Mouse (Mus musculus): ENCODE data around the gene Fbxo34. TPM values are rescaled to one million over a fixed set of nuclear protein-coding genes. Genes with fewer than 3 reads are reported as not detected.
A peak's percentile ranks its signal among the peaks of the same experiment; 100 is the strongest.

Fbxo34 gene
- polyA plus RNA-seq, 1 experiment = 33.1 TPM

- H3K27ac ChIP-seq (ENCODE audit: insufficient read depth, low read depth, low read length) = no peak overlapping the region
- H3K4me1 ChIP-seq (ENCODE audit: control insufficient read depth, insufficient read depth, insufficient read length, low read length) = no peaks in the 10 kb centered on the region; the same call in 1 of the 2 replicates
- TF ChIP-seq CTCF (IDR thresholded peaks at IDR 0.05; ENCODE audit: extremely low read depth, insufficient read length, insufficient replicate concordance, low read depth, low read length) (no peak), POLR2A (IDR thresholded peaks at IDR 0.05; ENCODE audit: low read depth, low read length) (no peak)
- 90% methylated on average over 1 of the region's 1 CpGs for WGBS
- H3K4me3 ChIP-seq (ENCODE audit: low read depth, low read length) = no peak overlapping the region
- H3K36me3 ChIP-seq (ENCODE audit: control insufficient read depth, insufficient read depth, low read length) = no peaks in the 10 kb centered on the region
- H3K27me3 ChIP-seq (ENCODE audit: control insufficient read depth, insufficient read depth, low read length) = no peaks in the 10 kb centered on the region
Measured at GRCm38 (mm10) chr14:47483099-47483498, 32.9 kb downstream of the Fbxo34 start.

GRCm38 (mm10) chr14:47488732-47489131 lies 38.5 kb downstream of the Fbxo34 start:
- TF ChIP-seq POLR2A (IDR thresholded peaks at IDR 0.05; ENCODE audit: low read depth, low read length) = no peak
- TF ChIP-seq CTCF (IDR thresholded peaks at IDR 0.05; ENCODE audit: extremely low read depth, insufficient read length, insufficient replicate concordance, low read depth, low read length) = no peak
- Histone ChIP-seq H3K27ac (ENCODE audit: insufficient read depth, low read depth, low read length) (peak overlapping the region; percentile 39), H3K27me3 (ENCODE audit: control insufficient read depth, insufficient read depth, low read length) (no peaks in the 10 kb centered on the region), H3K36me3 (ENCODE audit: control insufficient read depth, insufficient read depth, low read length) (no peaks in the 10 kb centered on the region), H3K4me3 (ENCODE audit: low read depth, low read length) (no peak overlapping the region), H3K4me1 (ENCODE audit: control insufficient read depth, insufficient read depth, insufficient read length, low read length) (peaks cover 22% of the 10 kb centered on the region)
- 41% methylated on average over 7 of the region's 7 CpGs for WGBS

GRCm38 (mm10) chr14:47489310-47490097 lies 39.3 kb downstream of the Fbxo34 start:
- H3K4me3 ChIP-seq (ENCODE audit: low read depth, low read length) = no peak overlapping the region
- no peaks in the 10 kb centered on the region for H3K27me3 ChIP-seq (ENCODE audit: control insufficient read depth, insufficient read depth, low read length)
- WGBS = 12% methylated on average over 10 of the region's 10 CpGs
- peaks cover 22% of the 10 kb centered on the region for H3K4me1 ChIP-seq (ENCODE audit: control insufficient read depth, insufficient read depth, insufficient read length, low read length)
- no peaks in the 10 kb centered on the region for H3K36me3 ChIP-seq (ENCODE audit: control insufficient read depth, insufficient read depth, low read length)
- no peak for TF ChIP-seq POLR2A (IDR thresholded peaks at IDR 0.05; ENCODE audit: low read depth, low read length)
- no peak for TF ChIP-seq CTCF (IDR thresholded peaks at IDR 0.05; ENCODE audit: extremely low read depth, insufficient read length, insufficient replicate concordance, low read depth, low read length)
- peak overlapping the region; percentile 58 for H3K27ac ChIP-seq (ENCODE audit: insufficient read depth, low read depth, low read length)

- no peak overlapping the region for H3K4me3 ChIP-seq (ENCODE audit: low read depth, low read length)
- no peaks in the 10 kb centered on the region for H3K36me3 ChIP-seq (ENCODE audit: control insufficient read depth, insufficient read depth, low read length)
- 100% methylated on average over 2 of the region's 2 CpGs for WGBS
- H3K27ac ChIP-seq (ENCODE audit: insufficient read depth, low read depth, low read length) = no peak overlapping the region
- TF ChIP-seq CTCF (IDR thresholded peaks at IDR 0.05; ENCODE audit: extremely low read depth, insufficient read length, insufficient replicate concordance, low read depth, low read length) (no peak), POLR2A (IDR thresholded peaks at IDR 0.05; ENCODE audit: low read depth, low read length) (no peak)
- H3K27me3 ChIP-seq (ENCODE audit: control insufficient read depth, insufficient read depth, low read length) = no peaks in the 10 kb centered on the region
- H3K4me1 ChIP-seq (ENCODE audit: control insufficient read depth, insufficient read depth, insufficient read length, low read length) = peaks cover 24% of the 10 kb centered on the region
Measured at GRCm38 (mm10) chr14:47490732-47491131, 40.5 kb downstream of the Fbxo34 start.

GRCm38 (mm10) chr14:47493592-47494361 lies 43.6 kb downstream of the Fbxo34 start:
- WGBS = 41% methylated on average over 2 of the region's 2 CpGs
- TF ChIP-seq CTCF (IDR thresholded peaks at IDR 0.05; ENCODE audit: extremely low read depth, insufficient read length, insufficient replicate concordance, low read depth, low read length) = no peak
- TF ChIP-seq POLR2A (IDR thresholded peaks at IDR 0.05; ENCODE audit: low read depth, low read length) = no peak
- Histone ChIP-seq H3K4me3 (ENCODE audit: low read depth, low read length) (no peak overlapping the region), H3K27ac (ENCODE audit: insufficient read depth, low read depth, low read length) (peak overlapping the region; percentile 81), H3K4me1 (ENCODE audit: control insufficient read depth, insufficient read depth, insufficient read length, low read length) (peaks cover 19% of the 10 kb centered on the region), H3K36me3 (ENCODE audit: control insufficient read depth, insufficient read depth, low read length) (no peaks in the 10 kb centered on the region), H3K27me3 (ENCODE audit: control insufficient read depth, insufficient read depth, low read length) (no peaks in the 10 kb centered on the region)

GRCm38 (mm10) chr14:47495951-47496350 lies 45.7 kb downstream of the Fbxo34 start:
- Histone ChIP-seq H3K4me1 (ENCODE audit: control insufficient read depth, insufficient read depth, insufficient read length, low read length) (peaks cover 6% of the 10 kb centered on the region), H3K27me3 (ENCODE audit: control insufficient read depth, insufficient read depth, low read length) (no peaks in the 10 kb centered on the region), H3K36me3 (ENCODE audit: control insufficient read depth, insufficient read depth, low read length) (no peaks in the 10 kb centered on the region), H3K27ac (ENCODE audit: insufficient read depth, low read depth, low read length) (peak overlapping the region; percentile 39), H3K4me3 (ENCODE audit: low read depth, low read length) (no peak overlapping the region)
- TF ChIP-seq CTCF (IDR thresholded peaks at IDR 0.05; ENCODE audit: extremely low read depth, insufficient read length, insufficient replicate concordance, low read depth, low read length) = no peak
- TF ChIP-seq POLR2A (IDR thresholded peaks at IDR 0.05; ENCODE audit: low read depth, low read length) = no peak
- WGBS = 55% methylated on average over 3 of the region's 3 CpGs

GRCm38 (mm10) chr14:47497166-47497565 lies 46.9 kb downstream of the Fbxo34 start:
- no peaks in the 10 kb centered on the region for H3K36me3 ChIP-seq (ENCODE audit: control insufficient read depth, insufficient read depth, low read length)
- WGBS = 44% methylated on average over 3 of the region's 3 CpGs
- TF ChIP-seq CTCF (IDR thresholded peaks at IDR 0.05; ENCODE audit: extremely low read depth, insufficient read length, insufficient replicate concordance, low read depth, low read length) (no peak), POLR2A (IDR thresholded peaks at IDR 0.05; ENCODE audit: low read depth, low read length) (no peak)
- H3K4me1 ChIP-seq (ENCODE audit: control insufficient read depth, insufficient read depth, insufficient read length, low read length) = peaks cover 6% of the 10 kb centered on the region
- H3K27me3 ChIP-seq (ENCODE audit: control insufficient read depth, insufficient read depth, low read length) = no peaks in the 10 kb centered on the region
- H3K27ac ChIP-seq (ENCODE audit: insufficient read depth, low read depth, low read length) = no peak overlapping the region
- no peak overlapping the region for H3K4me3 ChIP-seq (ENCODE audit: low read depth, low read length)

Measured in small intestine, adult 2 months (tissue).